Comparison of ENCODE assay signal across 8 mouse cellular contexts in the genomic region with DNA sequence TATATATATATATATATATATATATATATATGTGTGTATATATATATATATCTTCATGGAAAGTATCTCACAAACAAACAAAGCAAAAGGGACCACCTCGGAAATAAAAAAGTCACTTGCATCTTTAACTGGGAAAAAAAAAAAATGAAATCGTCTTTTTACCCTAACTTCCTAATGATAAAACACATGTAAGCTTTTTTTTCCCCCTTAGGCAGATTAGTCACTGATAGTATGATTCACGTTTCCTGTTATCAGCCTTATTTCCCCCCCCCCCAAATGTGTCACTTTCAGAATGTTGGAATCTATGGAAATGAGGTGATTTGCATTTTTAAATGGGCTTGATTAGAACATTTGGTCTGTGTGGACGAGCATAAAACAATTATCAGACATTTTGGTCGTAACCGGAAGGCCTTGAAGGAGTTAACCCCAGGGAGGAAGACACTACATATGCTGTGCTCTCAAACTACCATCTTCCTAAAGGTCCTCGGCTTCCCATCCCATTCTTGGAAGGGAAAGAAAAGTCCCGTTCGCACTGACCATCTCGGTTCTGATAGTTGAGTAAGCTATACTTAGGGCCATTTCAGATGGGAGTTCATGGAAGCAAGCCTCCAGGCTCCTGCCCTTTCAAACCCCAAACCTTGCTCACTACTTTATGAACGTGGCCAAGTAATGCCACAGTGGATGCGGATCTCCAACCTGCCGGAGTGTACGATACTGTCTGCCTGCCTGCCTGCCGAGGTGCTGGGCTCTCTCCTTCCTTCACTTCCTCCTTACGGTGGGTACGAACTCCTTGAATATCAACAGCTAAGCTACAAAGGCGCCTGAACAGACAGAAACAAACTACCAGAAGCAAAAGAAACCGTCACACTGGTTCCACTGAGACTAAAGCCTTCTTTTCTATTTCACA.
DNase-seq lines count a peak whose midpoint lies in the region; ATAC-seq and TF ChIP-seq lines count a peak whose summit lies in the region.

No protein-coding gene starts in this region.

- peak overlapping the region; percentile 82 to 86 for H3K4me3 ChIP-seq in ES-E14 (ENCODE audit: insufficient read depth in 1 of 2, low read depth in 1 of 2, low read length in 2 of 2, poor library complexity in 1 of 2, severe bottlenecking in 1 of 2)
- peak overlapping the region; percentile 65 for H3K4me3 ChIP-seq in forebrain, embryonic 15.5 days
- peak overlapping the region; percentile 72 for H3K4me3 ChIP-seq in limb, embryonic 13.5 days
- peak overlapping the region; percentile 63 for H3K4me3 ChIP-seq in myocyte

- H3K79me2 ChIP-seq in myocyte (ENCODE audit: control insufficient read depth, insufficient read depth) = peaks cover 53% of the 10 kb centered on the region

- in situ Hi-C loops in ES-E14 (cut with MboI; ENCODE audit: low sequenced_read_pairs in 2 of 2, unreplicated experiment in 2 of 2) = no loop called here

- peak; percentile 26 to 74 for DNase-seq in adrenal gland, adult (ENCODE audit: inconsistent age in 2 of 2, low spot score in 1 of 2)
- no peak for DNase-seq in adrenal gland, postnatal 4 days (ENCODE audit: low spot score in 2 of 2)
- no peak for DNase-seq in ES-E14 (ENCODE audit: low read depth, low spot score)
- DNase-seq in ovary, postnatal 36 days (ENCODE audit: low spot score) = no peak
- DNase-seq in cerebellum, adult 11-12 months = no peak

- H3K9ac ChIP-seq in ES-E14 (ENCODE audit: insufficient read depth, low read depth, low read length, poor library complexity, severe bottlenecking) = peak overlapping the region; percentile 87
- H3K9ac ChIP-seq in forebrain, embryonic 15.5 days (replicated peaks) = peak overlapping the region; percentile 74
- peak overlapping the region; percentile 91 for H3K9ac ChIP-seq in limb, embryonic 13.5 days

- 0 out of 2 replicates have a peak, but pooled peaks cover 3% of the 10 kb centered on the region for H3K27me3 ChIP-seq in forebrain, embryonic 15.5 days
- peaks cover 23% of the 10 kb centered on the region for H3K27me3 ChIP-seq in limb, embryonic 13.5 days
- H3K27me3 ChIP-seq in myocyte (ENCODE audit: control insufficient read depth, insufficient read depth, insufficient read length) = no peaks in the 10 kb centered on the region

- 12% methylated on average over 19 of the region's 19 CpGs for WGBS in forebrain, embryonic 15.5 days
- WGBS in limb, embryonic 13.5 days = 15% methylated on average over 19 of the region's 19 CpGs

- no peak for TF ChIP-seq POLR2A in myocyte (IDR thresholded peaks at IDR 0.05; ENCODE audit: insufficient read length, low read depth)

- peak overlapping the region; percentile 72 for H3K4me2 ChIP-seq in forebrain, embryonic 15.5 days (replicated peaks)
- H3K4me2 ChIP-seq in limb, embryonic 13.5 days (replicated peaks) = peak overlapping the region; percentile 80
- peak overlapping the region; percentile 89 for H3K4me2 ChIP-seq in myocyte (ENCODE audit: low read depth)

- H3K4me1 ChIP-seq in ES-E14 (ENCODE audit: control insufficient read depth in 2 of 2, insufficient read depth in 2 of 2, low read length in 2 of 2, poor library complexity in 1 of 2) = peaks cover 9 to 13% of the 10 kb centered on the region in 2 experiments; a peak in 3 of 4 replicates
- H3K4me1 ChIP-seq in forebrain, embryonic 15.5 days = peaks cover 21% of the 10 kb centered on the region
- peaks cover 53% of the 10 kb centered on the region for H3K4me1 ChIP-seq in limb, embryonic 13.5 days

- ATAC-seq in forebrain, embryonic 15.5 days (replicated peaks) = no peak
- ATAC-seq in limb, embryonic 13.5 days (ENCODE audit: low FRiP score, low read depth) = no peak

- H3K27ac ChIP-seq in ES-E14 (ENCODE audit: insufficient read depth, low read depth, low read length, poor library complexity, severe bottlenecking) = no peak overlapping the region; the same call in 1 of the 2 replicates
- peak overlapping the region; percentile 81 for H3K27ac ChIP-seq in forebrain, embryonic 15.5 days (replicated peaks)
- peak overlapping the region; percentile 87 for H3K27ac ChIP-seq in limb, embryonic 13.5 days

- H3K36me3 ChIP-seq in ES-E14 (ENCODE audit: control insufficient read depth, insufficient read depth, low read length, poor library complexity, severe bottlenecking) (no peaks in the 10 kb centered on the region), myocyte (ENCODE audit: control insufficient read depth, insufficient read depth) (no peaks in the 10 kb centered on the region)
- no peaks in the 10 kb centered on the region for H3K36me3 ChIP-seq in forebrain, embryonic 15.5 days
- no peaks in the 10 kb centered on the region for H3K36me3 ChIP-seq in limb, embryonic 13.5 days

- H3ac ChIP-seq in myocyte (ENCODE audit: control insufficient read depth, insufficient read length) = peak overlapping the region; percentile 99

- no peaks in the 10 kb centered on the region for H3K9me3 ChIP-seq in ES-E14 (ENCODE audit: control insufficient read depth, insufficient read depth, low read depth, low read length)
- H3K9me3 ChIP-seq in forebrain, embryonic 15.5 days = no peaks in the 10 kb centered on the region
- H3K9me3 ChIP-seq in limb, embryonic 13.5 days = no peaks in the 10 kb centered on the region

TF ChIP-seq in ES-E14, 5 proteins besides CTCF, POLR2A, EP300 and RAD21:
- no peak for TF ChIP-seq CHD2 (IDR thresholded peaks at IDR 0.05; ENCODE audit: low read depth, low read length)
- no peak for TF ChIP-seq MAFK (IDR thresholded peaks at IDR 0.05; ENCODE audit: insufficient read depth, low read depth, low read length)
- no peak for TF ChIP-seq HCFC1 (IDR thresholded peaks at IDR 0.05; ENCODE audit: borderline replicate concordance, insufficient read depth, low read length)
- no peak for TF ChIP-seq ZNF384 (IDR thresholded peaks at IDR 0.05; ENCODE audit: low read depth, low read length)
- TF ChIP-seq ZC3H11A (IDR thresholded peaks at IDR 0.05; ENCODE audit: borderline replicate concordance, low read depth, low read length) = no peak
TF ChIP-seq in ES-E14: peak in this region for 0.

TF ChIP-seq in myocyte, 11 proteins besides CTCF, POLR2A, EP300 and RAD21:
- TF ChIP-seq MYOD1 (IDR thresholded peaks at IDR 0.05; ENCODE audit: control insufficient read depth in 1 of 3, insufficient read length in 2 of 3, low read depth in 2 of 3) (no peak), POLR2AphosphoS2 (IDR thresholded peaks at IDR 0.05; ENCODE audit: insufficient read length, low read depth) (peak; percentile 12)

Comparison
In these comparisons a context has a peak if more than half of its experiments do, and no peak if none do; other contexts are left out.
1. DNase-seq: peak in adrenal gland, adult (2 of 2); none in adrenal gland, postnatal 4 days (0 of 2), ES-E14 (single experiment), ovary, postnatal 36 days (single experiment) and cerebellum, adult 11-12 months (single experiment).
2. Peak in every context shown above with its lines, with median percentiles within 50 percentile points of each other: H3K4me3 ChIP-seq, H3K9ac ChIP-seq and H3K4me2 ChIP-seq.